Mouse (Mus musculus): ENCODE results near the gene Irf3.
A peak's percentile ranks its signal among the peaks of the same experiment; 100 is the strongest.
"Not testable (repeated sequence)": the region's sequence is repeated elsewhere in the genome, so short reads cannot be mapped to it uniquely, and the experiment has no call there.

Gene Irf3

GRCm38 (mm10) chr7:45007846-45008245, 10.4 kb downstream of the Irf3 start:
- DNase-seq (ENCODE audit: low read depth, low spot score): no peak

DNA sequence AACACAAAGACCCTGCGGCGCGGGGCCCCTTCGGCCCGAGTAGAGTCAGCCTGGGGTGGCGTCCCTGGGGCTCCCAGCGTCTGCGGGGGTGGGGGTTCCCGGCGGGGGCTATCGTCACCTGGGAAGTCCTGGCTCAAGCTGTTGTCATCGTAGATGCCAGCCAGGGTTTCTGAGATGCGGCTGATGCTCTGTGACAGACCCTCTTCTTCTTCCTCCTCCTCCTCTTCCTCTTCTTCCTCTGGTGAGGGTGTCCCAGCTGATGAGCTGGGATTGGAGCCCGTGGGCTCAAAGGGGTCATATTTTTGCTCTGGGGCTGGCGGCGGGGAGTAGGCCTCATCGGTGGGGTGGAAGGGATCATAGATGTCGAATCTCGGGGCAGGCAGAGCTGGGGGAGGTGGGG, 11.0 kb downstream of the Irf3 start:
- DNase-seq (ENCODE audit: low read depth, low spot score): no peak

DNA sequence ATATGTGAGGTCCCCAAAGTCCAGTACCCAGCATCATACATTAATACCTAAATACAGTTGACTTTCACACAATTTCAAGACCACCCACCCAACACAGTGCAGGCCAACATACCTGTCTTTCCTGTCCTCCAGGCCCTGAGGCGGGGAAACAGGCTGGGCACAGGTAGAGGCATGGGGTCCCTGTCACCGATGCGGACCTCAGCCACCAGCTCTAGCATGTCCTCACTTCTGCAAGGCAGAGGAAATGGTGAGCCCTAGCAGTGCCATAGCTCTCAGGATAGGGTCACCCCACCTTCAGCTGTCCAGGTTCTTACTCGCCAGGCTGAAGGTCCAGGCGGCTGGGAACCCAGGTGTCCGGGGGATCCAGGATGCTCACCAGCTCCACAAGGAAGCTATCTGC, 14.6 kb downstream of the Irf3 start:
- no peak for DNase-seq (ENCODE audit: low read depth, low spot score)

DNA sequence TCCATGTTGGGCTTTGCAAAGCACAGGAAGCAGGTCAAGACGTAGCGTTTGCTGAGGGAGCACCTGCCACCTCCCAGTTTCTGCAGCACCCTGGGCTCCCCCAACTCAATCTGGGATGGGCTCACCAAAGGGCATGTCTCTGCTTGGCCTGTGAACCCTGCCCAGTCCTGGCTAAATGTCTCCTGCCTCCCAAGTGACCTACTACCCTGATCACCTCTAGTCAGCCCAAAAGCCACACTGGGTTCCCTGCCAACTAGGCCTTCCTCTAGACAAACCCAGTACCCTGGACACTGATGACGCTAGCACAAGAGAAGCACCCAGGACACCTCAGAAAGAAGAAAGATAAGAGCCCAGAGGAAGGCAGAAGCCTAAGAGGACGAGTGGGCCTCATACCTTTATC, 15.4 kb downstream of the Irf3 start:
- DNase-seq (ENCODE audit: low read depth, low spot score): no peak

GRCm38 (mm10) chr7:45013366-45014095, 16.1 kb downstream of the Irf3 start:
- DNase-seq (ENCODE audit: low read depth, low spot score): no peak

DNA sequence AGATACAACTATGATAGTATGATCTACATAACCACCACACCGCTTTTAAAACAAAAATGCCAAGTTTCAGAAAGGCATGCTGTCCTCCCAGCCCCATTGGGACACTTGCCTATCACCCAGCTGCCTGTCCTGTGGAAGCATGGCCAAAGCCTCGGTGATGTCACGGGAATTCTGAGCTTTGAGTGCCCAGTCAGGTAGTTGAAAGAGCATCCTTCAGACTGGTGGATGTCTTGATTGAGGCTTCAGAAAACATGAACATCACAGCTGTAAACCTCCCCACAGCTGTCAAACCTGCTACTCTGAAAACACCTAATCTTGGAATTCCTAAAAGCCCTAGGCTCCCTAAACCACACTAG, 16.6 kb downstream of the Irf3 start:
- DNase-seq (ENCODE audit: low read depth, low spot score): no peak

GRCm38 (mm10) chr7:45015344-45015956, 18.0 kb downstream of the Irf3 start:
- DNase-seq (ENCODE audit: low read depth, low spot score): no peak

DNA sequence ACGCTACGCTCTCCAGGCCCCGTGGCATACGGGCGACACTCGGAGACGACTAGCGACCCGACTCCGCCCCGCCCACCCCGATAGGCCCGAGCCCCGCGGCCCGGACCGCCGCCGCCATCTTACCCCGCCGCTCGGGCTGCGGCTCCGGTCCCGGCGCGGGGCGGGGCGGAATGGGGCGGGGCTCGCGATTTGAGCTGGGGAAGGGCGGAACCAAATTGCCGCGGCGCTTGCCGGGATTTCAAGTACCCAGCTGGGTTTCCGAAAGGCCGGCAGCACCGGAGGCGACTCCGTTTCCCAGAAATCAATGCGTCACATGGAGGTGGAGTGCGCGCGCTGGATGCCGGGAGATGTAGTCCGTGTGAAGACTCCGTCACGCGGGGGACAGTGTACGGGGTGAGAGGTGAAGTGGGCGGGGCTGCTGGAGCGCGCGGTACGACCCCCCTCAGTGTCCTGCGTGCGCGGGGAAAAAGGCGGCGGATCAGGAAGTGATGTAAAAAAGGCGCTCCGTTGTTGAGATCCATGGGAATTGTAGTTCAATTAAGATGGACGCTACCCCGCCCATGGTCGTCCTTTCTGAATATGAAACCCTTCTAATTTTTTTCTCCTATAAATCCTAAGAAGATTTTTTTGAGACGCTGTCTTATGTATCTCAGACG, 18.6 kb downstream of the Irf3 start, which contains the start of gene Scaf1:
Scaf1 (minus strand) TSS at position 407 of the 656 bp plus-strand sequence.
- peak; percentile 96 for DNase-seq (ENCODE audit: low read depth, low spot score)

- DNase-seq (ENCODE audit: low read depth, low spot score): no peak
Measured at GRCm38 (mm10) chr7:45016761-45017160, 19.3 kb downstream of the Irf3 start.

DNA sequence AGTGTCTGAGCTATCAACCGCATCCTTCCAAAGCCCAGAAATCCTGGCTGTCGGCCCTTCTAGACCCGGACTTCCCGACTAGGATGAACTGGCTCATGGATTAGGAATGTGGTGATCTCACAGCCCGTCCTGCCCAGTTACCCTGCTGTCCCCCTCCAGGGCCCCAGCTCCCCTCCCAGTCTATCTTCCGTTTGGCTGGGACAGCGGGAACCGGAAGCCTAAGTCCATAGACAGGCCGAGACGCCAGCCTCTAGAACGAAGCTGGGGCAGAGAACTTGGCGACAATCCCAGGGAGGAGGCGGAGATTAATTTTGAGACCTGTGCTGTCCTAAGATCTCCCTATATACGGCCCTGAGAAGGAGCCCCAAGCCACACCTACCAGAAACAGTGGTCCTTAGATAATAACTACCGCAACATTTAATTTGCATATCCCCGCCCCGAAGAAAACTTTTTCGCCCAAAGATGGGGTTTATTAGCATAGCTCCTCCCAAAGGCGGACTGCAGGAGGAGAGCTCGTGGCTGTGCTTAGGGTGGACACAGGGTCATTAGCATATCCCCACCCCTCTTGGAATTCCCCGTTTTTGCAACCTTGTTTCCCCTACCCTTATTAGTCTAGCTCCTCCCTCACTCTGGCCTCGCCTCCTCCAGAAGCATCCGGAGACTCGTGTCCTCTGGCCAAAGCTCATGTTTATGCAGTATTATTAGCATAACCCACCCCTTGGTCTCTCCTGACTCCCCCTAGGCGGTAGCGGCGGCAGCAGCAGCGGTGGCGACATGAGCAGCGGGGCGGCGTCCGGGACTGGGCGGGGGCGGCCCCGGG, 20.0 kb downstream of the Irf3 start, which contains the start of gene Rras:
Rras (plus strand) TSS at position 720 of the 820 bp plus-strand sequence.
- DNase-seq (ENCODE audit: low read depth, low spot score): peak; percentile 93

- DNase-seq (ENCODE audit: low read depth, low spot score): no peak
Measured at GRCm38 (mm10) chr7:45019031-45019571, 21.7 kb downstream of the Irf3 start.

DNA sequence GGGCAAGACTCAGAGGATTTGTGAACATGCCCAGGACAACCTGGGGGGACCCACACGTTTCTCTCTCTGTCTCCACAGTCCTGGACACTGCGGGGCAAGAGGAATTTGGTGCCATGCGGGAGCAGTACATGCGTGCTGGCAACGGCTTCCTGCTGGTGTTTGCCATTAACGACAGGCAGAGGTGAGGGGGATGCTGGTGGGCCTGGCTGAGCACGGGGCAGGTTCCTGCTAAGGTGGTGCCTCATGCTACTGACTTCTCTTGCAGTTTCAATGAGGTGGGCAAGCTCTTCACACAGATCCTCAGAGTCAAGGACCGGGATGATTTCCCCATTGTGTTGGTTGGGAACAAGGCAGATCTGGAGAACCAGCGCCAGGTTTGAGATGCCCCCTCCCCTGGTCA, 22.8 kb downstream of the Irf3 start:
- DNase-seq (ENCODE audit: low read depth, low spot score): no peak

- DNase-seq (ENCODE audit: low read depth, low spot score): not testable (repeated sequence)
Measured at GRCm38 (mm10) chr7:45023711-45024110, 26.3 kb downstream of the Irf3 start.

DNA sequence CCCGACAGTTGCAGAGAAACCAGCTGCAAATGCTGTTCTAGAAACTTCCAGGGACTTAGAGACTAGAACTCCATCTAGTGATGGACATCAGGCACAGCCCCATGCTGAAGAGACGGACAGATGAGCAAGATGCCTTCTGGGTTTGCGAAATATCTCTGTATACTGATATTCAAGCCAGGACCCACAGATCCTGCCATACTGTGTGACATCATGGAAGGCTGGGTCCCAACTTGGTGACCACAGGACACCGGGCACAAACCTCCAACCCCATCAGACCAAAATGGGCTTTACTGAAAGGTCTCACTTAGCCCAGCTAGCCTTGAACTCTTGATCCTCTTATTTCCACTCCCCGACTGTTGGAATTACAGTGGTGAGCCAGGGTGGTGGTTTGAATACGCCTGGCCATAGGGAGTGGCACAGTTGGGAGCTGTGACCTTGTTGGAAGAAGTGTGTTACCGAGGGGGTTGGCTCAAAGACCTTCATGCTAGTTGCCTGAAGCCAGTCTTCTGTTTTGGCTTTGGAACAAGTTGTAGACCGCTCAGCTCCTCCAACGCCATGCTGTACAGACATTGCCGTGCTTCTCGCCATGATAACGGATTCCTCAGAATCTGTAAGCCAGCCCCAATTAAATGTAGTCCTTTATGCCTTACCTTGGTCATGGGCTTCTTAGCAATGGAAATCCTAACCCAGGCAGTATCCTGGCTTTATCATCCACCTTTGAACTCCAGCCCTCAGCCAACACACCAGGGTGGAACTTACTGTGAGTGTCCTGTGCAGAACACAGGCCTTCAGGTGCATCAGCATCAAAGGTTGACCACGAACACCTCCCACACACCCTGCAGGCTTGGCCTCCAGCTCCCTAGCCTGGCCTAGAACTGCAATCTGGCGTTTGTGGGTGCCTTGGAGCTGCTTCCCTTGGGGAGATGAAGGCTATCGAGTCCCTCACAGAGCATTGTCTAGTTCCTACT, 27.1 kb downstream of the Irf3 start:
- no peak for DNase-seq (ENCODE audit: low read depth, low spot score)

DNA sequence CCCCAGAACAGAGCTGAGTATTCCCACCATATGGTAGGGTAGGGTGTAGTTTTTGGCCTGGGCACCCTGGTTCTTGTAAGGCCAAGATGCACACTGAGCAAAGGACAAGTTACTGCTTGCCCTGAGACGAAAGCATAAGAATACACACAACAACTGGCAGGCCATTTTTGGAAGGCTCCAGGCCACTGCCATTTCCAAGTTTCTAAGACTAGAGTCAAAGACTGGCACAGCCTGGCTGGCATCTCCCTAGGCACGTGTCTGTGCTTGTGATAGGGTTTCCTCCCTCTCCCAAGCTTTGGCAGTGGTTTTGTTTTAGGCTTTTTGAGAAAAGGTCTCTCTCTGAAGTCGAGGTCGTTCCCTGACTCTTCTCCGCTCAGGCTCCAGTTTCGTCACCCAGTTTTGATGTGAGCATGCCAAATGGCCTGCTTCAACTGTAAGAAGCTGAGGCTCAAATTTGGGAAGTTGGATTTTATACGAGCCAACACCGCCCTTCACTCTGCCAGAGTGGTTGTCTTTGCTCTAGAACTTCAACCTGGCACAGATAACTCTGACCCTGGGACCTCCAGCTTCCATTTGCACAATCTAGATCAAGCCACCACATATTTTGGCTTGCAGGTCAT, 28.3 kb downstream of the Irf3 start:
- DNase-seq (ENCODE audit: low read depth, low spot score): no peak

GRCm38 (mm10) chr7:45026256-45026655, 28.8 kb downstream of the Irf3 start:
- DNase-seq (ENCODE audit: low read depth, low spot score): no peak

DNA sequence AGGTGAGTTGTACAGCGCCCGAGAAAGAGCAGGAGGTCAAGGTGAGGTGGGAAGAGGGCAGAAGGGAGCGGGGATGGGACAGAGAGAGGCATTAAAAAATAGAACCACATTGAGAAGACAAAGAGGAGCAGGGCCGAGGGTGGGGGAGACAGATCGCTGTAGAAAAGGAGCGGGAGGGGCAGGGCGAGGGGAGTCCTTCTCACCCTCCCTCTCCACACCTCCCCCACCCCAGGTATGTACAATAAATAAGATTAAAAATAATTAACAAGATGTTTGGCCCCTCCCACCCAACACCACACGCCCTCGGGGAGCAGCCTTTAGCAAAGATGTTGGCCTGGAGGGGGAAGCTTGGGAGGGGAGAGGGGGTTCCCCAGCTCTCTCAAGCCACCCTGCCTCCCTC, 30.3 kb downstream of the Irf3 start:
- DNase-seq (ENCODE audit: low read depth, low spot score): no peak

DNA sequence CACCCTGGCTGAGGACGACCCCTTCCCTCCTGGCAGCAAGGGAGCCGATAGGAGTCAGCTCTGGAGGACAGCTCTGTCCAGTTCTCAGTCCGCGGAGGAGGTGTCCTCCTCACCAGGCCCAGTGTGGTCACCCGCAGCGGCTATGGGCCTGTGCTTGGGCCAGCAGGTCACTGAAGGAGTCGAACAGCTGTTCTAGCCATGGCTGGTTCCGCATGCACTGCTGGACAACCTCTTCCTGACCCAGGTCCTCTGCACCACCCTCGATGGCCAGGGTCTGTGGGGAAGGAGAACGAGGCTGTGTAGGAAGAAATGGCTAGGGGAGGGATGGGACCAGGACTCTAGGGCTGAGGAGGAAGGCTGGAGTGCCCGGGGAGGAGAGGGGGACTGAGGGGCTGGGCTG, 30.9 kb downstream of the Irf3 start:
- no peak for DNase-seq (ENCODE audit: low read depth, low spot score)

DNA sequence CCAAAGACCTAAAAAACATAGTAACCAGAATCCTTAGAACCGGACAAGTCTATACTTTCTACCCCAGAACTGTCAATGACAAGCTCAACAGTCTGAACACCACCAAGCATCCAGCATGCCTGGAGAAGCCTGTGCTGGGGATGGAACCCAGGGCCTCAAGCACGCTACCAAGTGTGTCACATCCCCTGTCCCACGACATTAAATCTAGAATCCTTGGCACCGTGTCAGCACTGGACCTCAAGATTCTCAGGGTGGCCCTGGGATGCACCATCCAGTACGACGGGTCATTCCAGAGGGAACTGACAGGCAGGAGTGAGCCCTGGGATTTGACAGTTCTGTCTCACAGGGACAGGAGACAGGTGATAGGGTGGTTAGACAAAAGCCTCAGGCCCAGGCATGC, 32.5 kb downstream of the Irf3 start:
- DNase-seq (ENCODE audit: low read depth, low spot score): no peak

DNA sequence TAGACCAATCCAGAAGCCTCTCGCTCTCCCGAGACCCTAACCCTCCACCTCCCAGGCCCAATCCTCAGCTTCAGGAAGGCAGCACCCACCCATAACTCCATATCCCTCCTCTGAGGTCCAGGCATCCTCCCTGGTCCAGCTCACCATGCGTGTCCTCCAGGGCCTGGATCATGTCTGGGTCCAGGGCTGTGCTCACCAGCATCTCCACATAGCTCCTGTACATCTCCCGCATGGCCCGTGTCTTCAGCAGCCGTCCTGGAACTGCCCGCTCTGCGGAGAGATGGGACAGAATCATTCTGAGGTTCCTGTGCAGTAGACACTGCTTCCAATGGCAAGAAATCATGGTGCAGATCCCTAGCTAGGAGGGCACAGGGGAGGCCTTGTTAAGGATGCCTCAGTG, 33.4 kb downstream of the Irf3 start:
- no peak for DNase-seq (ENCODE audit: low read depth, low spot score)

Measured in c-Kit-negative CD71-positive TER-119-positive erythroid progenitor cells, embryonic 14.5 days (primary cell).